Mouse (Mus musculus) cerebellum, adult 9-10 months (tissue): Measurements from ENCODE around the gene Smpd3.
"Not testable (repeated sequence)": the region's sequence is repeated elsewhere in the genome, so short reads cannot be mapped to it uniquely, and the experiment has no call there.

Experiments
- DNase-seq: peaks from one replicate; pipeline ENCODE4 v3.0.0; 2022

Smpd3 gene

GRCm38 (mm10) chr8:106321434-106321833 is 16.4 kb downstream of the Smpd3 start:
- DNase-seq, result no peak

DNA sequence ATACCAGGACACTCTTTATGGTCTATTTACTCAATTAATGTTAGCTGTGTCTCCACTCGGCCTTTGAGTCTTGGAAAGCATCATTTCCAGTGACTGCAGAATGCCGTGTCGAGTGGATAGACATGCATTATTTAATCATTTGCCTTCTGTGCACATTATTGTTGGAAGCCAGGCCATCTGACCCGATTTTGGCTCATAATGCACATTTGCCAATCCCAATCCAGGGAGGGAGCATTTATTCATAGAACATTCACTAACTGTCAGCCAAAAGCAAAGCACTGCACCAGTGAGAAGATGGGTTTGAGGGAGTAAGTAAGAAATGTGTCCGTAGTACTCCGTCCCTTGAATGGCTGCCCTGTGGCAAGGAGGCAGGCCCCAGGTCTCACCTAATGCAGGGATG is 17.8 kb downstream of the Smpd3 start:
- peak; percentile 81 for DNase-seq

GRCm38 (mm10) chr8:106317091-106317490 is 20.7 kb downstream of the Smpd3 start:
- DNase-seq, result no peak

DNA sequence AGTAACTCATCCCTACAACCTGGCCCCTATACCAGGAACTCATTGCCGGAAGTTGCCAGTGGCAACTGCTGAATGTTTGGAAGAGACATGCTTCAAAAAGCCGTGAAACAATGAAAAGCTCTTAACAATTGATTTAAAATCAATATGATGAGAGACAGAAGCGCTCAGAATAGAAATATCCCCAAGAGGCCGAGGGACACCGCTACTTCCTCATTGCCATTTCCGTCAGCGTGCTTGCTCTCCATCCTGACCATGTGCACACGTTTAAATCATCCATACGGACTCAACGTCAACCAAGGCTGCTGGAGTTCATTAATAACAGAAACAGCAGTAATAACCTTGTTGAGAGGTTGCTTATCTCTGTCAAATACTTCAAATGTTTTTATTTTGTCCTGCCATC is 21.3 kb downstream of the Smpd3 start:
- no peak for DNase-seq

- no peak for DNase-seq
Observed at GRCm38 (mm10) chr8:106315402-106316187, 22.2 kb downstream of the Smpd3 start.

GRCm38 (mm10) chr8:106313799-106314198 is 24.0 kb downstream of the Smpd3 start:
- peak; percentile 50 for DNase-seq

GRCm38 (mm10) chr8:106313120-106313737 is 24.6 kb downstream of the Smpd3 start:
- no peak for DNase-seq

DNA sequence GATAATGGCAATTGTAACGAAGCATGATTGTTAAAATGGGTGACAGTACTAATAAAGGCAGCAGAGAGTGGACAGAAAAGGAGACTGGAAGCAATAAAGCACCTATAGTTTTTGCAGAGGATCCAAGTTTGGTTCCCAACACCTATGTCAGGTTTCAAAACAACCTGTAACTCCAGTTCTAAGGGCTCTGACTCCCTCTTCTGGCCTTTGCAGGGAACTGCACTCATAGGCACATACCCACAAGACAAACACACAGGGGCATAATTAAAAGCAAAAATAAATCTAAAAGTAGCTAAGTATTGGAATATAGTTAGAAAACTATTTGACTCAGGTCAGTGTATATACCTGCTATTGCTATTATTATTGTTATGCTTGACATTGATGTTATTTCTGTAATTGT is 25.8 kb downstream of the Smpd3 start:
- no peak for DNase-seq

GRCm38 (mm10) chr8:106310026-106310652 is 27.6 kb downstream of the Smpd3 start:
- DNase-seq, result no peak

- not testable (repeated sequence) for DNase-seq
Observed at GRCm38 (mm10) chr8:106308082-106308786, 29.6 kb downstream of the Smpd3 start.

DNA sequence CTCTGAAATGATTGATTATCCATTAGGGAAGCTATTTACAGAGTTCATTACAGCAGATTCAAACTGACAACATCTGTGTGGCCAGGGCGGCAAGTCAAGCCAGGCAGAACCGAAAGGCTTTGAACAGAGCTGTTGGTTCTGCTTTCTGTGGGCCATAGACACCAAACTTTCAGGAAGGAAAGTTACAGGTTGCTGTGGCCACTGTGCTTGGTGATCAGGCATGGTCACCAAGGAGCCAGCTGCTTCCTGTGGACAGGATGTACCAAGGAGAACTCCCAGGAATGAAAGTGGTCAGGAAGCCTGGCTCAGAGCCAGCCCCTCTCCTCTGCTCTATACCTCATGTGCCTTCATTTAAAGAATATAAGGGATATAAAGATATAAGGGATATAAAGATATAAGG is 30.2 kb downstream of the Smpd3 start:
- DNase-seq, result no peak

GRCm38 (mm10) chr8:106306711-106307248 is 31.0 kb downstream of the Smpd3 start:
- not testable (repeated sequence) for DNase-seq

GRCm38 (mm10) chr8:106306076-106306475 is 31.7 kb downstream of the Smpd3 start:
- no peak for DNase-seq

DNA sequence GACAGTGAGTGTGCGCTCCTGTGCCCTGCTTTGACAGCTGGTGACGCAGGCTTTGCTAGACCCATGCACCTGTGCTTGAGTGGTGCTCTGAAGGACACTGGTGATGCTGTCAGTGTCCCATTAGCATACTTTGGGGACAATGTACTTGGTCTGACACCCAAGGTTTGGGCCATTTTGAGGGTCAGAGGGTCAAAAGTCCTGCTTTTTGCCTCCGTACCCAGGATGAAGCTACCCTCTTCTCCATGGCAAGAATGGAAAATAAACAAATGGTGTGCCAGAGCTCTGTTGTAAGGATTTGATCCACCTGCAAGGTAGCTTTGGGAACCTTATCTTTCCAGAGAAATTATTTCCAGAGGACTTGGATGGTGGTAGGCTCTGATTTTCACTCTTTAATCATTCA is 32.5 kb downstream of the Smpd3 start:
- no peak for DNase-seq

GRCm38 (mm10) chr8:106304321-106304720 is 33.5 kb downstream of the Smpd3 start:
- no peak for DNase-seq

DNA sequence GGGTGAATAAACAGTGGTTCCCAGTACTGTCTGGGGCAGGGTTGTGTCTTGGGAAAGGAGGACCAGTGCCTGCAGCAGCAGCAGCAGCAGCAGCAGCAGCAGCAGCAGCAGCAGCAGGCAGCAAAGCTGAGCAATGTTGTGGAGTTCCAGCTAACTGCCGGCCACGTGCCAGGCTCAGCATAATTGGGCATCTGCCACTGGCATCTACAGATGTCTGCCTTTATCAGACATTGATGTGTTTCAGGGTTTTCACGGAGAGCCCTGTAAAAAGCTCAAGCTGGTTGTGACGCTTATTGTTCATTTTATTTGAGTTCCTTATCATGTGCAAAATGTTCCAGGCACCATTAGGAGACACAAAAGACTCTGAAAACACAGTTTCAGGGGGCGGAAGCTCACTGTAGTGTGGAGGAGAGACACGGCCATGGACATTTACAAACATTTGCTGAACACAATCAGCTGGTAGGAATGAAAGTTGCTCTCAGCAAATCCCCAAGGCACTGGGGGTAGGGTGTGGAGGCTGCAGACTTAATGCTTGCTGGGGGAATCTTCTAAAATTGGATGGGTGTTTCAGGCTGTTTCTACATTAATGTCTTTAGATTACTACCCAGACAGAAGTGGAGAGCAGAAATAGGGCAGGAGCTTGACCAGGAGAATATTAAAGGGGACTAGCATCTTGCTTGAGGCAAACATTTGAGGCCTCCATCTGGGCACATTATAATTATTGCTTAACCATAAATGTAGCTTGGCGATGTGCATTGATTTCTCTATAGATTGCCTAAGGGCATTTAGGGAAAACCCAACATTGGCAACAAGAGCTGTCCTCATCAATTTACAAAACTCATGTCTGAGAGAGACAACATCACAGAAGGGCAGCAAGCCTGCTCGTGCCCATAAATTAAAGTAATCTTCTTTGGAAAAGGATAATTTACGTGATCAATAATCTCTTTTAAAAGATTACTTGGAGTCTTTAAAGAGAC is 36.8 kb downstream of the Smpd3 start:
- no peak for DNase-seq

GRCm38 (mm10) chr8:106299686-106300085 is 38.1 kb downstream of the Smpd3 start:
- DNase-seq, result no peak

DNA sequence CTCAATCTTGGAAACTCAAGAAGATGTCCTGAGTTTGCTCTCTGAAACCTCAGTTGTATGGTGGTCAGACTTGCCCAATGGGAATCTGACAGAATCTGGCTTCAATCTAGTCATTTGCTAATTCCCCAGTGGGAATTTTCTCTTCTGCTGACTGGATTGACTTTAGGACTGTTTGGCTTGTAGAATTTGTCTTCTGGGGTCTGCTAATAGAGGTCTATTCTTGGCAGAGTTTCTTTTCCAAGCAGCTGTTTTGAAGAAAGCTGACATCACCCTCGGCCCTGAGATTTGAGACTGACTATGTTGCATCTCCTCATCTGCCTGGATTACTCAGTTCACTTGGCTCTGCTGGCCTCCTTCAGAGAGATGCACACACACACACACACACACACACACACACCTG is 38.9 kb downstream of the Smpd3 start:
- DNase-seq, result no peak

DNA sequence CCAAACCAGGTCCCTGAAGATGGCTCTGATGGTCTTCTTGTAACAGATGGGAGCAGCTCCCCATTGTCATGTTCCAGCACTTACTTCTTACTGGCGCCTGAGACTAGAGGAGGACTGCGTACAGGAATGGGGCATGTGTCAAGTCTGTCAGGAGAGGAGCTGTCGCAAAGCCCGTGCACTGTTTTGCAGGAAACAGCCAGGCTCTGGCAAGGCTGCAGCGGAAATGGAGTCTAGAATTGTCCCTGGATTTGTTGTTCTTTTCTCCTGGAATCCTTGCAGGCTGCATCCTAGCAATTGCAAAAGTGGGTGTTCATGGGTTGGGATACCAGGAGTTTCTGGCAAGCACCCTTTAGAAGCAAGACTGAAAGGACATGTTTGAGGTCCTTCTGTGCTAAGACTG is 39.5 kb downstream of the Smpd3 start:
- no peak for DNase-seq

GRCm38 (mm10) chr8:106292484-106293396 is 45.0 kb downstream of the Smpd3 start:
- no peak for DNase-seq

- no peak for DNase-seq
Observed at GRCm38 (mm10) chr8:106289464-106289863, 48.3 kb downstream of the Smpd3 start.
